Mouse (Mus musculus) midbrain, embryonic 11.5 days (tissue): Measurements from ENCODE around the gene Chmp6. TPM values are rescaled to one million over a fixed set of nuclear protein-coding genes. Genes with fewer than 3 reads are reported as not detected.

Experiments
- ATAC-seq: fragments of 200-750 bp; cut with Nextera tagmentation; 2 replicates; pipeline ENCODE4 v1.8.0; 2017; ENCODE audit warnings: moderate TSS enrichment, moderate library complexity; ENCODE audit not compliant: low FRiP score
- DNase-seq: peaks from one replicate; pipeline ENCODE4 v3.0.0; 2015; ENCODE audit warnings: low spot score; ENCODE audit errors: missing footprints
- H3K27ac ChIP-seq: fragments of 300-500 bp; sonication (generic); 2 replicates; pipeline ENCODE4 v1.5.1; 2014; ENCODE audit warnings: low read depth, low read length
- H3K27me3 ChIP-seq: fragments of 300-500 bp; sonication (generic); 2 replicates; pipeline ENCODE4 v1.6.1; 2014; ENCODE audit warnings: mild to moderate bottlenecking, low read length, moderate library complexity, mixed read lengths; ENCODE audit not compliant: control insufficient read depth, insufficient read depth
- H3K36me3 ChIP-seq: fragments of 300-500 bp; sonication (generic); 2 replicates; pipeline ENCODE4 v1.6.1; 2014; ENCODE audit warnings: mild to moderate bottlenecking, low read length, moderate library complexity, mixed read lengths; ENCODE audit not compliant: control insufficient read depth, insufficient read depth
- H3K4me1 ChIP-seq: fragments of 300-500 bp; sonication (generic); 2 replicates; pipeline ENCODE4 v1.6.1; 2014; ENCODE audit warnings: low read length; ENCODE audit not compliant: control insufficient read depth, insufficient read depth
- H3K4me2 ChIP-seq: fragments of 300-500 bp; sonication (generic); 2 replicates; pipeline ENCODE4 v1.6.1; 2014; ENCODE audit warnings: mild to moderate bottlenecking, moderate library complexity
- H3K4me3 ChIP-seq: fragments of 300-500 bp; sonication (generic); 2 replicates; pipeline ENCODE4 v1.5.1; 2014; ENCODE audit warnings: low read depth, low read length
- H3K9ac ChIP-seq: fragments of 300-500 bp; sonication (generic); 2 replicates; pipeline ENCODE4 v1.6.1; 2014; ENCODE audit warnings: low read length
- H3K9me3 ChIP-seq: fragments of 300-500 bp; sonication (generic); 2 replicates; pipeline ENCODE4 v1.6.1; 2016; ENCODE audit warnings: low read length; ENCODE audit not compliant: control insufficient read depth
- WGBS: fragments of 180-500 bp; shearing (Covaris S2); extraction: QIAGEN DNeasy Blood & Tissue Kit; methylation state at CpG from one replicate; pipeline ENCODE4 v1.1.7; 2014; 5-methylcytosine and 5-hydroxymethylcytosine counted together
- polyA plus RNA-seq: library from polyadenylated mRNA; unstranded; fragments of >200 nt; fragmentation: Nextera tagmentation; extraction: Ambion mirVana; gene quantifications from 2 replicates; pipeline ENCODE4 v1.2.1, GENCODE M21; 2014

Gene Chmp6
- polyA plus RNA-seq, 1 experiment from 2014 or later, result 91.8 TPM

DNA sequence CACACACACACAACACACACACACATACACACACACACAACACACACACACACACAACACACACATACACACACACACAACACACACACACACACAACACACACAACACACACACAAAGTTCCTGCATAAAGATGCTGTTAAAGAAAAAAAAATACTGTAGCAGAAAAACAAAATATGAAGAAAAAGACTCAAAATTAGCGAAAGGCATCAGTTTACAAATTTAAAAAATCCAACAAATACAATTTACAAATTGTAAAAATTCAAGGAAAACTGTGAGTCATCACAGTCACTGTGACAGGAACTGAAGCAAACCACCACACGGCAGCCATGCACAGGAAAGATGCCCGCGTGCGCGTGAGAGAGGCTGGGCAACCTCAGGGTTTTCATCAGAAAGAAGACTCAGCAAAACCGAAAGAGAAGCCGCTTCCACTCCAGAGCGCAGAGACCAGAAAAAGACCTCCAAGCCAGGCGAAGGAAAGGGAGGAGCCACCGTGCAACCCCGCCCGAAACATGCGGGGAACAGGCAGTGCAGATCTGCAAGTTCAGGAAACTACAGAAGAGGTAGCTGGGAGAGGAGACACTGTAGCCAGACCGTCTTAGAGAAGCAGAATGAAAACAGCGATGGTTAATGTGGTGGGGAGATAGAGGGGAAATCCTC lies 14.9 kb downstream of the Chmp6 start:
- 72% methylated on average over 16 of the region's 16 CpGs for WGBS
- ATAC-seq (no peak), DNase-seq (no peak)

DNA sequence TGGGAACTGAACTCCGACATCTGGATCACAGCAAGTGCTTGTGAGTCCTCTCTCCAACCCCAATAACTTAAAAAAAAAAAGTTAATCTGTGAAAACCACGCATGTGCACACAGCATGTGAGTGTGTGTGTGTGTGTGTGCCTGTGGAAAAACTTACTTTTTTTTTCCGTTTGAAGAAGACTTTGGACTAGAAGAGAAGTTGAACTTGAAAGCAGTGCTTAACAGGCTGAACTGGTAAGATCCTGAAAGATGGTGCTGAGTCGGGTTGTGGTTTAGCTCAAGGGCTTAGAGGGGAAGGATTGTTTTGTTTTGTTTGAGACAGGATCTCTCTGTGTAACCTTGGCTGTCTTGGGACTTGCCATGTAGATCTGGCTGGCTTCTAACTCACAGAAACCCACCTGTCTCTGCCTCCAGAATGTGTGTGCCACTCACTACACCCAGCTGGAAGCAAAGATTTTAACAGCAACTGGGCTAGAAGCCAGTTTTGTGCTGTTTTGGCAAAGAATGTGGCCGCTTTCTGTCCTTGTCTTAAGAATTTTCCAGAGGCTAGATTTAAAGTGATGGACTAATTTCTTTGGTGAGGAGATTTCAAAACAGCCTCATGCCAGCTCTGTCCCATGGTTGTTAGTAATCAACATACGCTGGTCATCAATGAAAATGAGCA lies 16.5 kb downstream of the Chmp6 start:
- no peak overlapping the region for H3K4me3 ChIP-seq
- H3K9me3 ChIP-seq, result no peaks in the 10 kb centered on the region
- ATAC-seq (no peak), DNase-seq (no peak)
- H3K36me3 ChIP-seq, result no peaks in the 10 kb centered on the region
- H3K9ac ChIP-seq, result no peak overlapping the region
- no peak overlapping the region for H3K4me2 ChIP-seq
- WGBS, result 82% methylated on average over 6 of the region's 6 CpGs
- H3K27ac ChIP-seq, result no peak overlapping the region
- no peaks in the 10 kb centered on the region for H3K27me3 ChIP-seq
- H3K4me1 ChIP-seq, result no peaks in the 10 kb centered on the region

More for the DNA sequence above, 14.9 kb downstream of the Chmp6 start:
- Histone ChIP-seq H3K4me1 (no peaks in the 10 kb centered on the region), H3K4me3 (no peak overlapping the region), H3K4me2 (no peak overlapping the region), H3K27me3 (no peaks in the 10 kb centered on the region), H3K9ac (no peak overlapping the region), H3K36me3 (no peaks in the 10 kb centered on the region), H3K9me3 (no peaks in the 10 kb centered on the region), H3K27ac (no peak overlapping the region)

DNA sequence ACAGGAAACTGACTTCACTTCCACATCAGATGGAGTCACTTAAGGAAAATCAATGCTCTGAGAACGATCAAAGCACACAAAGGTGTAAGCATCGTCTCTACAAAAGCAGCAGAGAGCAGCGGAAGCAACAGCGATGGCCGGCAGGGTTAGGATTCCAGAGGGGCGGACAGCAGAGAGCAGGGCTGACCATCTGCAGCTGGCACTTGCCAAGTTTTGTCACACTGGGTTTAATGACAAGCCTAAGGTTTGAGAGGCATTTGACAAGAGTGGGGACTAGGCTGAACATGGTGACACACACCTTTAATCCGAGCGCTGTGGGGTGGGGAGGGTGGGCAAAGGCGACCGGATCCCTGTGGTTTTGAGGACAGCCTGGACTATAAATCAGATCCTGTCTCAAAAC lies 18.6 kb downstream of the Chmp6 start:
- Histone ChIP-seq H3K4me1 (no peaks in the 10 kb centered on the region), H3K27ac (no peak overlapping the region), H3K4me3 (no peak overlapping the region), H3K9ac (no peak overlapping the region), H3K36me3 (no peaks in the 10 kb centered on the region), H3K27me3 (no peaks in the 10 kb centered on the region), H3K4me2 (no peak overlapping the region), H3K9me3 (no peaks in the 10 kb centered on the region)
- no peak for DNase-seq
- ATAC-seq, result no peak
- 83% methylated on average over 10 of the region's 10 CpGs for WGBS

GRCm38 (mm10) chr11:119933142-119933541 lies 19.9 kb downstream of the Chmp6 start:
- Histone ChIP-seq H3K27ac (no peak overlapping the region), H3K9ac (no peak overlapping the region), H3K4me3 (no peak overlapping the region), H3K36me3 (no peaks in the 10 kb centered on the region), H3K9me3 (no peaks in the 10 kb centered on the region), H3K27me3 (no peaks in the 10 kb centered on the region), H3K4me1 (no peaks in the 10 kb centered on the region), H3K4me2 (no peak overlapping the region)
- no peak for ATAC-seq
- WGBS, result 62% methylated on average over 4 of the region's 4 CpGs
- no peak for DNase-seq

DNA sequence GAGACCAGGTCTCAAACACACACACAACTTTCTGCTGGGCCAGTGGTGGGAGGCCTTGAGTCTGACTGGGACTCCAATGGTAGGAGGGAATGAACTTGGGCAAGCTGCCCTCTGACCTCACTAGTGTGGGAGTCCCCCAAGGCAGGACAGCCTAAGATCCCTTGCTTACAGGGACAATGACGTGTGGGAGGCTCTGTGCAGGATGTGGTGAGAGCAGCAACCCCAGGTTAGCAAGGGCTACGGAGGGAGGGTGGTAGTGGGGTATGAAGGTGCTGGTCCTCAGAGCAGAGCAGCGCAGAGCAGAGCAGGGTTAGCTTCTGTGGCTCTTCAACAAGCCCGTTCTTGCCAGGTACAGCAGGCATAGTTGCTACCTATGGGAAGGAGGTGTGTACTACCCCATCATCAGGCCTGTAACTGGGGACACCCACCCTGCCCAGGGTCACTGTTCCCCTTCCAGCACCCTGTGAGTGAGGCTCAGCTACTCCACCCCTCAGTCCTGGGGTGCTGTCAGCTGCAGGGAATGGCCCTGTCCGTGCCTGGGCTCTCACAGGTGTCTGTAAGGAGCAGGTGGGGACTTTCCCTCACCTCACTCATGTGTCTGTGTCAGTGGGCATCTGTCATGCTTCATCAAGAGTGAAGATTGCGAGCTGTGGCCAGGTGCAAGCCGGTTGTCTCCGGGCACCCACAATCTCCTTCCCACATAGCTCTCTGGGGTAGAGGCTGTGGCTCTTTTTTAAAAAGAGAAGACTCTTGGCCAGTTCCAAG lies 20.8 kb downstream of the Chmp6 start:
- WGBS, result 84% methylated on average over 8 of the region's 8 CpGs
- ATAC-seq (no peak), DNase-seq (no peak)
- H3K4me2 ChIP-seq, result no peak overlapping the region
- no peaks in the 10 kb centered on the region for H3K9me3 ChIP-seq
- no peaks in the 10 kb centered on the region for H3K27me3 ChIP-seq
- H3K4me3 ChIP-seq, result no peak overlapping the region
- no peaks in the 10 kb centered on the region for H3K36me3 ChIP-seq
- H3K4me1 ChIP-seq, result no peaks in the 10 kb centered on the region
- H3K9ac ChIP-seq, result no peak overlapping the region
- H3K27ac ChIP-seq, result no peak overlapping the region

GRCm38 (mm10) chr11:119934773-119935172 lies 21.5 kb downstream of the Chmp6 start:
- DNase-seq, result no peak
- Histone ChIP-seq H3K27ac (no peak overlapping the region), H3K27me3 (no peaks in the 10 kb centered on the region), H3K4me3 (no peak overlapping the region), H3K9me3 (no peaks in the 10 kb centered on the region), H3K4me2 (no peak overlapping the region), H3K4me1 (no peaks in the 10 kb centered on the region), H3K9ac (no peak overlapping the region), H3K36me3 (no peaks in the 10 kb centered on the region)
- no peak for ATAC-seq
- WGBS, result 74% methylated on average over 8 of the region's 8 CpGs

DNA sequence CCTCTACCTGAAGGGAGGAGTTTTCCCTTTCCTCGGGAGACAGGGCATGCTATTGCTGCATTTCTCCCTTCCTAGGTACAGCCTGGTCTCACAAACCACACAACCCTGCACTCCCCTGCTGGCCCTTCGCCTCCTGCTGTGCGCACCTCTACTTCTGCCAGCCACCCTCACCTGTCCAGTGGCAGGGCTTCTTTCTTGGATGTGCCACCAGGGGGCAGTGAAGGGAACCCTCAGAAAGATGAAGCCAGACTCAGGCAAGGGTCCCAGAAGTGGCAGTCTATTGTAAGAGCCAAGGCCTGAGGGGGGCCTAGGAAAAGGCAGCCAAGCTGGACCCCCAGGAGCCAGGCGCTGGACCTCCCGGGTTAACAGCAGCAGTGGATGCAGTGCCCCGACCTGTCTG lies 22.2 kb downstream of the Chmp6 start:
- H3K4me1 ChIP-seq, result no peaks in the 10 kb centered on the region
- H3K9me3 ChIP-seq, result no peaks in the 10 kb centered on the region
- no peak overlapping the region for H3K4me2 ChIP-seq
- H3K27me3 ChIP-seq, result no peaks in the 10 kb centered on the region
- no peak overlapping the region for H3K4me3 ChIP-seq
- H3K36me3 ChIP-seq, result no peaks in the 10 kb centered on the region
- H3K9ac ChIP-seq, result no peak overlapping the region
- 25% methylated on average over 6 of the region's 6 CpGs for WGBS
- H3K27ac ChIP-seq, result no peak overlapping the region
- DNase-seq, result peak; percentile 93
- ATAC-seq, result no peak

GRCm38 (mm10) chr11:119936456-119936855 lies 23.2 kb downstream of the Chmp6 start:
- Histone ChIP-seq H3K4me2 (no peak overlapping the region), H3K27ac (no peak overlapping the region), H3K36me3 (no peaks in the 10 kb centered on the region), H3K9me3 (no peaks in the 10 kb centered on the region), H3K9ac (no peak overlapping the region), H3K4me3 (no peak overlapping the region), H3K27me3 (no peaks in the 10 kb centered on the region; the same call in 1 of the 2 replicates), H3K4me1 (peaks cover under 1% of the 10 kb centered on the region)
- 90% methylated on average over 2 of the region's 2 CpGs for WGBS
- ATAC-seq (no peak), DNase-seq (no peak)

- Histone ChIP-seq H3K4me3 (no peak overlapping the region), H3K36me3 (no peaks in the 10 kb centered on the region), H3K4me2 (no peak overlapping the region), H3K9ac (no peak overlapping the region), H3K9me3 (no peaks in the 10 kb centered on the region), H3K27me3 (peaks cover 3% of the 10 kb centered on the region; the same call in 1 of the 2 replicates), H3K4me1 (peaks cover 7% of the 10 kb centered on the region), H3K27ac (no peak overlapping the region)
- 66% methylated on average over 12 of the region's 12 CpGs for WGBS
- no peak for DNase-seq
- no peak for ATAC-seq
Observed at GRCm38 (mm10) chr11:119937216-119937615, 24.0 kb downstream of the Chmp6 start.
